Mouse (Mus musculus) cerebellum, adult 2 months (tissue): ENCODE results near the gene Olfr1233.

Experiments
- CTCF ChIP-seq: fragments of 200-500 bp; IDR thresholded peaks from 2 replicates; pipeline ENCODE4 v1.5.1; 2011; ENCODE audit warnings: low read depth, mild to moderate bottlenecking, control low read depth, low read length, moderate library complexity, borderline replicate concordance; ENCODE audit not compliant: insufficient read depth
- POLR2A ChIP-seq: fragments of 200-500 bp; IDR thresholded peaks from 2 replicates; pipeline ENCODE4 v1.6.1; 2011; ENCODE audit warnings: low read length, control low read depth, borderline replicate concordance; ENCODE audit not compliant: insufficient read depth

DNA sequence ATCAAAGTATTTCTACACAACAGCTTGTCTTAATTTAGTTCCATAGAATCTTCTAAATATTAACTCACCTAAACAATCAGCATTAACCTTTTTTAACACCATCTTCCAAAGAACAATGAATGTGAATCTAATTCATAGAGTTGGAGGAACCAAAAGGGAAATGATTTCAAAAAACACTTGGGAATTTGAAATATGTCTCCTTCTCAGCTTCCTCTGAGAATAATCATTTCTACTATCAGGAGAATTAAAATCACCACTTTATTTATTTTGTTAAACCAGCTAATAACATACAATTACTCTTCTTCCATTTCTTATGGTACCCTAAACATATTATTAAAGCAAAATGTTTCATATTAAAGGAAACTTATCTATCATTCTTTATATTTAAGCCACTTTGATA lies at the start of gene Olfr1233:
- TF ChIP-seq CTCF, result no peak
- TF ChIP-seq POLR2A, result no peak
